Mouse (Mus musculus) liver, adult 2 months (tissue): ENCODE results near the gene Aftph. TPM values are rescaled to one million over a fixed set of nuclear protein-coding genes. Genes with fewer than 3 reads are reported as not detected.
A peak's percentile ranks its signal among the peaks of the same experiment; 100 is the strongest.

Experiments used
- DNase-seq: peaks from one replicate; pipeline ENCODE4 v3.0.0-alpha.2; 2011; ENCODE audit warnings: low read depth, low spot score; ENCODE audit errors: extremely low read depth
- H3K27ac ChIP-seq: fragments of 200-500 bp; replicated peaks from 2 replicates; pipeline ENCODE4 v1.5.1; 2012; ENCODE audit warnings: low read depth, mild to moderate bottlenecking, control low read depth, inconsistent platforms, low read length; ENCODE audit not compliant: insufficient read depth
- H3K27me3 ChIP-seq: fragments of 200-500 bp; 2 replicates; pipeline ENCODE4 v1.6.1; 2012; ENCODE audit warnings: mild to moderate bottlenecking, moderate library complexity, low read length, inconsistent platforms; ENCODE audit not compliant: control insufficient read depth, insufficient read depth
- H3K36me3 ChIP-seq: fragments of 200-500 bp; 2 replicates; pipeline ENCODE4 v1.6.1; 2012; ENCODE audit warnings: low read length, inconsistent platforms; ENCODE audit not compliant: control insufficient read depth, insufficient read depth
- H3K4me1 ChIP-seq: fragments of 200-500 bp; 2 replicates; pipeline ENCODE4 v1.6.1; 2011; ENCODE audit warnings: low read length; ENCODE audit not compliant: control insufficient read depth, insufficient read depth
- H3K4me3 ChIP-seq: fragments of 200-500 bp; 2 replicates; pipeline ENCODE4 v1.5.1; 2011; ENCODE audit warnings: low read depth, mild to moderate bottlenecking, control low read depth, low read length, moderate library complexity; ENCODE audit not compliant: insufficient read depth
- H3K79me2 ChIP-seq: fragments of 200-500 bp; 2 replicates; pipeline ENCODE4 v1.6.1; 2012; ENCODE audit warnings: inconsistent platforms, mild to moderate bottlenecking, low read length, moderate library complexity; ENCODE audit not compliant: control insufficient read depth, insufficient read depth
- H3K9ac ChIP-seq: fragments of 200-500 bp; 2 replicates; pipeline ENCODE4 v1.6.1; 2012; ENCODE audit warnings: low read depth, mild to moderate bottlenecking, control low read depth, inconsistent platforms, low read length
- CTCF ChIP-seq: fragments of 200-500 bp; IDR thresholded peaks from 2 replicates; pipeline ENCODE4 v1.5.1; 2011; ENCODE audit warnings: low read depth, low read length, control low read depth
- POLR2A ChIP-seq: fragments of 200-500 bp; IDR thresholded peaks from 2 replicates; pipeline ENCODE4 v1.6.1; 2011; ENCODE audit warnings: low read length, control low read depth; ENCODE audit not compliant: insufficient read depth; ENCODE audit errors: extremely low read depth
- WGBS: fragments of 180-500 bp; shearing (Covaris S2); methylation state at CpG from one replicate; pipeline ENCODE4 v1.1.7; 2018; 5-methylcytosine and 5-hydroxymethylcytosine counted together
- polyA plus RNA-seq: library from polyadenylated mRNA; depleted of rRNA; stranded (reverse); fragments of >200 nt; gene quantifications from 2 replicates; pipeline ENCODE4 v1.2.3, GENCODE M21; 2012
- total RNA-seq: library from RNA; depleted of rRNA; stranded (reverse); fragments of >200 nt; gene quantifications from 2 replicates; pipeline ENCODE4 v1.2.3, GENCODE M21; 2014

Gene Aftph
- total and polyA plus RNA-seq, 2 experiments = 24.6 to 33.5 TPM

- H3K4me3 ChIP-seq = no peak overlapping the region
- no peaks in the 10 kb centered on the region for H3K36me3 ChIP-seq
- no peak for DNase-seq
- no peaks in the 10 kb centered on the region for H3K27me3 ChIP-seq
- no peaks in the 10 kb centered on the region; the same call in 1 of the 2 replicates for H3K4me1 ChIP-seq
- H3K79me2 ChIP-seq = no peaks in the 10 kb centered on the region
- 86% methylated on average over 1 of the region's 1 CpGs for WGBS
- no peak overlapping the region for H3K9ac ChIP-seq
- H3K27ac ChIP-seq = no peak overlapping the region
- no peak for TF ChIP-seq POLR2A
- no peak for TF ChIP-seq CTCF
Observed at GRCm38 (mm10) chr11:20783467-20783866, 42.1 kb upstream of the Aftph start.

GRCm38 (mm10) chr11:20782620-20783019 lies 41.2 kb upstream of the Aftph start:
- H3K27ac ChIP-seq = no peak overlapping the region
- no peaks in the 10 kb centered on the region for H3K36me3 ChIP-seq
- H3K4me1 ChIP-seq = no peaks in the 10 kb centered on the region; the same call in 1 of the 2 replicates
- no peak overlapping the region for H3K4me3 ChIP-seq
- no peak overlapping the region for H3K9ac ChIP-seq
- DNase-seq = no peak
- no peaks in the 10 kb centered on the region for H3K27me3 ChIP-seq
- no peak for TF ChIP-seq CTCF
- TF ChIP-seq POLR2A = no peak
- whole genome bisulfite sequencing = 64% methylated on average over 2 of the region's 2 CpGs
- H3K79me2 ChIP-seq = no peaks in the 10 kb centered on the region

- TF ChIP-seq POLR2A (no peak), CTCF (no peak)
Observed at GRCm38 (mm10) chr11:20780312-20780711, 38.9 kb upstream of the Aftph start.

GRCm38 (mm10) chr11:20778861-20779563 lies 37.6 kb upstream of the Aftph start:
- DNase-seq = no peak
- H3K27ac ChIP-seq = no peak overlapping the region
- H3K4me3 ChIP-seq = no peak overlapping the region
- H3K9ac ChIP-seq = no peak overlapping the region
- H3K27me3 ChIP-seq = no peaks in the 10 kb centered on the region
- no peaks in the 10 kb centered on the region; the same call in 1 of the 2 replicates for H3K4me1 ChIP-seq
- no peaks in the 10 kb centered on the region for H3K79me2 ChIP-seq
- H3K36me3 ChIP-seq = no peaks in the 10 kb centered on the region
- no peak for TF ChIP-seq POLR2A
- 94% methylated on average over 3 of the region's 3 CpGs for WGBS

More at GRCm38 (mm10) chr11:20780312-20780711, 38.9 kb upstream of the Aftph start:
- Histone ChIP-seq H3K27ac (no peak overlapping the region), H3K27me3 (no peaks in the 10 kb centered on the region), H3K9ac (no peak overlapping the region), H3K4me3 (no peak overlapping the region), H3K36me3 (no peaks in the 10 kb centered on the region), H3K4me1 (no peaks in the 10 kb centered on the region; the same call in 1 of the 2 replicates), H3K79me2 (no peaks in the 10 kb centered on the region)
- WGBS = 88% methylated on average over 4 of the region's 4 CpGs
- DNase-seq = no peak

GRCm38 (mm10) chr11:20778298-20778697 lies 36.9 kb upstream of the Aftph start:
- H3K27me3 ChIP-seq = no peaks in the 10 kb centered on the region
- H3K4me3 ChIP-seq = no peak overlapping the region
- WGBS = 66% methylated on average over 1 of the region's 1 CpGs
- no peak for TF ChIP-seq CTCF
- TF ChIP-seq POLR2A = no peak
- H3K27ac ChIP-seq = no peak overlapping the region
- no peak overlapping the region for H3K9ac ChIP-seq
- H3K4me1 ChIP-seq = no peaks in the 10 kb centered on the region; the same call in 1 of the 2 replicates
- H3K36me3 ChIP-seq = no peaks in the 10 kb centered on the region
- peak; percentile 8 for DNase-seq
- no peaks in the 10 kb centered on the region for H3K79me2 ChIP-seq

GRCm38 (mm10) chr11:20776668-20777067 lies 35.3 kb upstream of the Aftph start:
- Histone ChIP-seq H3K79me2 (no peaks in the 10 kb centered on the region), H3K4me1 (no peaks in the 10 kb centered on the region; the same call in 1 of the 2 replicates), H3K4me3 (no peak overlapping the region), H3K36me3 (no peaks in the 10 kb centered on the region), H3K27ac (no peak overlapping the region), H3K27me3 (no peaks in the 10 kb centered on the region), H3K9ac (no peak overlapping the region)
- DNase-seq = no peak
- no peak for TF ChIP-seq POLR2A
